Mouse (Mus musculus): ENCODE results near the gene Rpl18.

The Rpl18 gene

DNA sequence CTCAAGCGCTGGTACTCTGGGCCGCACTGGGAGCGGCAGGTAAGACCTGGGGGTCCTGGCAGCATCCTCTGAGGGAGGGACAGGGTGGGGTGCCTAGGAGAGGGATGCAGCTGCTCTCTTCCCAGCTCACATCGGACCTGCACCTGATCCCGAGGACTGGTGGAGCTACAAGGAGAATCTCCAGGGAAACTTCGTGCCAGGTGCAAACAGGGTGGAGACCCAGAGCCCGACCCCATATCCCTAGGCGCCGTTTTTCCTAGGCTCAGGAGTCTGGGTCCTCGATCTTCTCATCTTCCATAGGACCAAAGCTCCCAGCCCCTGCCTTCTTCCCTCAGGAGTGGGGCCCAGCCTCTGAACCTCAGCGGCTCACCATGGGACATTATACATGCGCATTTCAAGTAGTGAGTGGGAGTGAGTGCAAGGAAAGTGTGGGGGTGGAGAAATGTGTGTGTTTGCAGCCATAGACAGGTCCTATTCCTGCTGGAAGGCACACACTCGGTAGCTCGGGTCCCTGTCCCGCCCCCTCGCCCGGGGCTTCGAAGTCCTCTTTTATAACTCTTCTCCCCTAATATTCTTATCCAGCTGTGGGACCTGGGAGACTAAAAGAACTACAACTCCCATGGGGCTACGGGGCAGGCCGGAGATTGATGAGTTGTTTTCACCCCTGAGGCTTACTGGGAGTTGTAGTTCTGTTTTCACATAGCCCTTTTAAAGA is 14.8 kb upstream of the Rpl18 start:
- DNase-seq (ENCODE audit: low spot score), result peak; percentile 76

DNA sequence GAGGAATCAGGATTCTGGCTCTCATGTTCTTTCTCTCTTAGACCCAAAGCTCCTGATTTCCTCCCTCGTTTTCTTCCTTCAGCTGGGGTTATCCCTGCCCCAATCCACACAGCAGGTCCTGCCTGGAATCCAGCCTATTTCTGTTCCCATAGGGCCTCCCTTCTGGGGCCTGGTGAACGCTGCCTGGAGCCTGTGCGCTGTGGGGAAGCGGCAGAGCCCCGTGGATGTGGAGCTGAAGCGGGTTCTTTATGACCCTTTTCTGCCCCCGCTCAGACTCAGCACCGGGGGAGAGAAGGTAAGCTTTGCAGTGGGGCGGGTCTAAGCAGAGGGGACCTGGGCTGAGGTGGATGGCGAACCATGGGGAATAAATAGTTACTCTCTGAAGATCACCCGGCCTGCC is 14.2 kb upstream of the Rpl18 start:
- DNase-seq (ENCODE audit: low spot score), result no peak

DNA sequence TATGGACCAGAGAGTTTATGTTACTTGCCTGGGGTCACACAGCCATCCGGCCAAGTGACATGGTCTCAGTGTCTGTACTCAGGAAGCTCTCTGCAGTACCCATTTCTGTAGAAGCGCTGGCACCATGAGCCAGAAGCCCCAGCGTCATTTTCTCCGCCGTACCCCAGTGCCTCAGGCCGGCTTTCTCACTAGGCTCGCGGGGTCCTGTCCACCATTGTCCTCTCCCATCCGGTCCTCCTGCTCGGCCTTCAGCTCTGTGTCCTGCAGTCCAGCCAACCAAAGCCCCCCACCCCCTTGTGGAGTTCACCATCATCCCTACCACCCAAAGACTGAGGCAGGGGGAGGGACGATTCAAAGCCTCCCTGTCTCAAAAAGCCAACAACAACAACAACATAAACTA is 13.7 kb upstream of the Rpl18 start:
- no peak for DNase-seq (ENCODE audit: low spot score)

DNA sequence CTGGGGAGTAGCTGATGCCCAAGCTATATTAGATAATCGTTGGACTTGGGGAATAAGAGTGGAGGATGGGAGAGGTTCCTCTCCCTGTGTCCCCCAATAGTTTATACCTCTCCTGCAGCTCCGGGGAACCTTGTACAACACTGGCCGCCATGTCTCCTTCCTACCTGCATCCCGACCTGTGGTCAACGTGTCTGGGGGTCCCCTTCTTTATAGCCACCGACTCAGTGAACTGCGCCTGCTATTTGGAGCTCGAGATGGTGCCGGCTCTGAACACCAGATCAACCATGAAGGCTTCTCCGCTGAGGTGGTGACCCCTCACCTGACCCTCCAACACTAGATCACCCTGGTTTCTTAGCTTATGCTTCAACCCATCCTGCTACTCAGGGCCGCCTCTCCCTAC is 12.9 kb upstream of the Rpl18 start:
- no peak for DNase-seq (ENCODE audit: low spot score)

DNA sequence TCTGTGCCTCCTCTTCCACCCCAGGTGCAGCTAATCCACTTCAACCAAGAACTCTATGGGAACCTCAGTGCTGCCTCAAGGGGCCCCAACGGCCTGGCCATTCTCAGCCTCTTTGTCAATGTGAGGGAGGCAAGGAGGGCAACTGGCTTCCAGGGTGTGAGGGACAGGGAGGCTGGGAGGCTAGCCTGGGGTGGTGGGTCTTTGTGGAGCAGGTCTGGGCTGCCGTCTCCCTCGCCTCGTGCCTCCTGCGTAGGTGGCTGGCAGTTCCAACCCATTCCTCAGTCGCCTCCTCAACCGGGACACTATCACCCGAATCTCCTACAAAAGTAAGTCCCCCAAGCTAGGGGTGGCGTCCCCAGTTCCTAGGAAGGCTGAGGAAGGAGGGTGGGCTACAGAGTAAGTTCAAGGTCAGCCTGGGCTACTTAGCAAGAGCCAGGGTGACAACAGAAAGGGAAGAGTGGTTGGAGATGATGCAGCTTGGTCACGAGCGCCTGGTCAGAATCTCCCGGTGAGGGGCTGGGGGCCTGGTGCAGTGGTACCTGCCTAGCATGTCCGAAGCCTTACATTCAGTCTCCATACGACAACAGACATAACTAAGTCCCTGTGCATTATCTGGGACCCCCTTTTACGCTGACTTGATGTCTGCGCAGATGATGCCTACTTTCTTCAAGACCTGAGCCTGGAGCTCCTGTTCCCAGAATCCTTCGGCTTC is 12.3 kb upstream of the Rpl18 start:
- no peak for DNase-seq (ENCODE audit: low spot score)

DNA sequence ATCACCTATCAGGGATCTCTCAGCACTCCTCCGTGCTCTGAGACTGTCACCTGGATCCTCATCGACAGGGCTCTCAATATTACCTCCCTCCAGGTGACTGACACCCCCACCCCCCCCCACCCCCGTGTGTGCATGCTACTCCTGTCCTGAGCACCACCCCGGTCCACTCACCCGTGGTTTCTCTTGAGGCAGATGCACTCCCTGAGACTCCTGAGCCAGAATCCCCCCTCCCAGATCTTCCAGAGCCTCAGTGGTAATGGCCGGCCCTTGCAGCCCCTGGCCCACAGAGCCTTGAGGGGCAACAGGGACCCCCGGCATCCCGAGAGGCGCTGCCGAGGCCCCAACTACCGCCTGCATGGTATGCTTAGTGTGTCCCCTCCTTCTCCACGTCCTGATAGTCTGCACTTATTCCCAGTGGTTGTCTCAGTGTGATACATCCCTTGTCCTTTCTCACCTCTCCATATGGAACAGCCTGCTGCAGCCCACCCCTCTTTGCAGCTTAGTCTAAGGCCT is 11.7 kb upstream of the Rpl18 start:
- no peak for DNase-seq (ENCODE audit: low spot score)

DNA sequence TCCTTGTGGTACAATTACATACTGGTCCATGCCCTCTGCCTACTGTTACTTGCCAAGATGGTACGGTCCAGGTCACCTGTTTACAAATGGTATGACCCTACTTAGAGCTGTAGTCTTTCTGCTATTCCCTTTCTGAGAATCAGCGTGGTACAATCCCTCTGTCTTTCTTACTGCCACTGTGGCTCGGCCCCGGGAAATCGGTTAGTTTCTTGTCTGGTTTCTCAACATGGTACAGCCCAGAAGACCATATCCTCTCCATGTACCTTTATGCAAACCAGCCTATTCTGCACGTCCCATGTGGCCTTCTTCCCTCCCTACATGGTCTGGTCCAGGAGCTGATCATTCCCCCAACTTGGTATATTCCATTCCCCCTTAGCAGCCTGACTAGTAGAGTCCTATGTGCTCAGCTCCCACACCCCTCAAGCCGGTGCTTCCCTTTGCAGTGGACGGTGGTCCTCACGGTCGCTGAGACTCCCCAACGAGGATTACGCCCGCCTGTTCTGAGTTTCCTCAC is 11.2 kb upstream of the Rpl18 start:
- DNase-seq (ENCODE audit: low spot score), result peak; percentile 60

DNA sequence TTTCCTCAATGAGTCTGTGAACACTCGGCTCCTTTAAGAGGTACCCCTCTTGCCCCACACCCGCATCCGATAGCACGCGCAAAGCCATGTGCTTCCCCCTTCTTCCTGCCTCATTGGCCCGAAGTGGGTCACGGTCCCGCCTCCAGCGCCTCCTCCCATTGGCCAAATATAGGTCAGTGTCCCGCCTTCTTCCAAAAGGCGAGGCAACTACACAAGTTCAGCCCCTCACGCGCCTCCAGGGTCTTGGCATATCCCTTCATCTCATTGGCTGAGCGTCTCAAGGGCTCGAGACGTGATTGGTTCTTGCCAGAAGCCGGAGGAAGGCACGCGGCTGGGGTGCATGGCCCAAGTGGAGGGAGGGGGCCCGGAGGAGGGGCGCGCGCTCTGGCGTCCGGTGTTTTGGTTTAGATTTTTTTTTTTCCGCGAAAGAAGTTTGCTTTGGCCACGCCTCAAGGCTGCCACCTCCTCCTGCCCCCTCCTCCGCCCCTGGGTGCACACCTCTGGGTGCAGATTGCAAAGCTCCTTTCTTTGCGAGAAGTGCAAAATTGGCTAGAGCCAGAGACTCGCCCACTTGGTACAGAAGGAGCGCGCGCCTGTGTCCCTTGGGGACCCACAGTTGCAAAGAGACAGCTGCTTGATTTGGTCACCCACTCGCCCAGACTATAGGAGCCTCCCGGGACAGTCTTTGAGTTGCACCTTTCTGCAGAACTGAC is 10.4 kb upstream of the Rpl18 start, which contains the start of gene Dbp:
Gene Dbp, plus strand, starts transcription at position 359 of the 713 bp plus-strand sequence.
- DNase-seq (ENCODE audit: low spot score), result peak; percentile 99

DNA sequence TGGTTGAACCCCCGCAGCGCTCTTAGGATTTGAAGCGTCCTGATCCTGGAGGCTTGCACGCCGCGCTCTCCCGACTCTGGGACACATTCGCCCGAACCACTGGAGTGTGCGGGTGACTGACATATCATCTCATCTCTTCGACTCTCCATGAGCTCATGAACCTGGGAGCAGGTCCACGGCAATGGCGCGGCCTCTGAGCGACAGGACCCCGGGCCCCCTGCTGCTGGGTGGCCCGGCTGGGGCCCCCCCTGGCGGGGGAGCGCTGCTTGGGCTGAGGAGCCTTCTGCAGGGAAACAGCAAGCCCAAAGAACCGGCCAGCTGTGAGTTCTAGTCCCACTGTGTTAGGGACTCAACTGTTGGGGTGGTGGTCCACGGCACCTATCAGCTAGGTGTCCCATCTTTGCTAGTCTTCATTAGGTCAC is 9.8 kb upstream of the Rpl18 start:
- DNase-seq (ENCODE audit: low spot score), result no peak

DNA sequence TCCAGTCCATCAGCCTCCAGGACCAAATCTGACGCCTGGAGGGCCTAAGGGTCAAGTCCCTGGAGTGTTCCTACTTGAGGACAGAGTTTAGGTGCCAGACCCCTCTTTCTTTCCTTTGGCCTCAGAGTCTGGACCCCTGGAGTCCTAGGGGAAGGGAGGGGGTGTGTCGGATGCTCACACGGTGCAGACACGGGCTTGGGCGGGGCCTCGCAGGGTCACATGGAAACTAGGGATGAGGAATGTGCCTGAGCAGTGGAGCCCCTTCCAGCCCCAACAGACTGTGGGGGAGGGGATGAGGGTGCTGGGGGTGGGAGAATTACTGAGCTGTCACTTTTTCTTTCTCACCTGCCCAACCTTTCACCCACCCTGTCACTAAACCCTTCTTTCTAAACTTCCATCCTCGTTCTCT is 9.4 kb upstream of the Rpl18 start:
- peak; percentile 82 for DNase-seq (ENCODE audit: low spot score)

DNA sequence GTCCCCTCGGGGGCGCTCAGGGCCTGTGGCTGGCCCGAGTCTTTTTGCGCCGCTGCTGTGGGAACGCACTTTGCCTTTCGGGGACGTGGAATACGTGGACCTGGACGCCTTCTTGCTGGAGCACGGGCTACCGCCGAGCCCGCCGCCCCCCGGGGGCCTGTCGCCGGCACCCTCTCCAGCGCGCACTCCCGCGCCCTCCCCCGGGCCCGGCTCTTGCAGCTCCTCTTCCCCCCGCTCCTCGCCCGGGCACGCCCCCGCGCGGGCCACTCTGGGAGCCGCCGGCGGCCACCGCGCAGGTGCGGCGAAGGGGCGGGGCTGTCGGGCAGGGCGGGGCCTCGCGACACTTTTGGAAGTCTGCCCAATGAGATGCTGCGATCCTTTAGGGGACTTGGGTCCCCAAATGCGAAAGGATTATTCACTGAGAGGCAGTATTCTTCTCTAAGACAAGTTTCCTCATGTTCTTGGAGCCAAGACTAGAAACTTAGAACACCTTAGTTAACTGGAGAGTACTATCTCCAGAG is 8.5 kb upstream of the Rpl18 start:
- peak; percentile 89 for DNase-seq (ENCODE audit: low spot score)

DNA sequence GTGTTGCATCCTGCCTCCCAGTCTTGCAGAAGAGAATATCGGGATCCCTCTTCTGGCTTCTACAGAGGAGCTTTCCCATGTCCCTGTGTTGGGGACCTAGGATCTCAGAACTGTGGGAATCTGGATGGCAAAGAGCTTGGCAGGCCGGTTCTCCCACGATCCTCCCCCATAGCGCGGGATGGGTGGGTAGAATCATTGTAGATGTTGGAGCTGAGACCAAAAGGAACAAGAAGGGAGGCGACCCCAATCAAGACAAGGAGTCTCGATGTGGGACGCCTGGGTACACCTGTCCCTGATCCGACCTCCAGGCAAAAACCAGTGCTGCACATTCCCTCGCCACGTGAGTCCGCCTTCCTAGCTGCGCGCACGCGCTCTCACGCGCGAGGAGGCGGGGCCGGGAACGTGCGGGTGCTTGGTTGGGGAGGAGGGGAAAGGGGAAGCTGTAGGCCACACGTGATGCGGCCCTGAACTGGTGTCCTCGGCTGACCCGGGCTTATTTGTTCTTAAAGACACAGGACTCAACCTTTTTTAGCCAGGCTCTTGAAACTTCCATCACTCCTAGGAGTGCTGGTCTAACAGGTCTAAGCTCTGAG is 7.8 kb upstream of the Rpl18 start:
- peak; percentile 97 for DNase-seq (ENCODE audit: low spot score)

DNA sequence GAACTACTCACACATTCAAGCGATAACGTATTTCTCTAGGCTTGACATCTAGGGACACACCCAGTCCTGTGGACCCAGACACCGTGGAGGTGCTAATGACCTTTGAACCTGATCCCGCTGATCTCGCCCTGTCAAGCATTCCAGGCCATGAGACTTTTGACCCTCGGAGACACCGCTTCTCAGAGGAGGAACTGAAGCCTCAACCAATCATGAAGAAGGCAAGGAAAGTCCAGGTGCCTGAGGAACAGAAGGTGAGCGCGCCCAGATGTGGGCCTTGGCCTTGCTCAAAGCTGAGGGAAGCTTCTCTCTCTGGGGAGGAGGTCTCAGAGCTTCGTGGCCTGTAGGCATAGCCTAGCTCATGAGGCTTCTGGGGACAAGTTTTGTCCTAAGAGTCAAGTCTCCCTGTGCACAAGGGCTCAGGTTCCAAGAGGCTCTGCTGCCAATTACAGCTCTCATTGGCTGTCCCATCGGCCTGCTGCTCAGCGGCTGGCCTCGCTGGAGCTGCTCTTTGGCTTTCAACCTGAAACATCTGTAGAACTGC is 7.0 kb upstream of the Rpl18 start:
- no peak for DNase-seq (ENCODE audit: low spot score)

DNA sequence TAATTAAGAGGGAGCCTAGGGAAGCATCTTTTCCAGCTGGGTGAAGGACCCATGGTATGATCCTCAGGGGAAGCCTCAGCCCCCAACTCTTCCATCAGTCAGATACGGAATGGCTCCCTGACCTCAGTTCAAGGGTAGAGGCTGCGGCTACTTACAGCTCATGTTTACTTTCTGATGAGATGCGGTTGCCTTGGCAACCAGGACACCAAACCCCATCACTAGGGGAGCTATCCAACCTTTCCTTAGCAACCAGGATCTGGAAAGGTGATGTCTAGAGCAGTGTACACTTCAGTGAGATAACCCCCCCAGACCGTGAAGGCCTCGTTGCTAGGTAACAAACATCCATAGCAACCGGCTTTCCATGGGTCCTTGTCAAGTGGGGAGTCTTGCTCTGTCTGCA is 6.2 kb upstream of the Rpl18 start:
- no peak for DNase-seq (ENCODE audit: low spot score)

DNA sequence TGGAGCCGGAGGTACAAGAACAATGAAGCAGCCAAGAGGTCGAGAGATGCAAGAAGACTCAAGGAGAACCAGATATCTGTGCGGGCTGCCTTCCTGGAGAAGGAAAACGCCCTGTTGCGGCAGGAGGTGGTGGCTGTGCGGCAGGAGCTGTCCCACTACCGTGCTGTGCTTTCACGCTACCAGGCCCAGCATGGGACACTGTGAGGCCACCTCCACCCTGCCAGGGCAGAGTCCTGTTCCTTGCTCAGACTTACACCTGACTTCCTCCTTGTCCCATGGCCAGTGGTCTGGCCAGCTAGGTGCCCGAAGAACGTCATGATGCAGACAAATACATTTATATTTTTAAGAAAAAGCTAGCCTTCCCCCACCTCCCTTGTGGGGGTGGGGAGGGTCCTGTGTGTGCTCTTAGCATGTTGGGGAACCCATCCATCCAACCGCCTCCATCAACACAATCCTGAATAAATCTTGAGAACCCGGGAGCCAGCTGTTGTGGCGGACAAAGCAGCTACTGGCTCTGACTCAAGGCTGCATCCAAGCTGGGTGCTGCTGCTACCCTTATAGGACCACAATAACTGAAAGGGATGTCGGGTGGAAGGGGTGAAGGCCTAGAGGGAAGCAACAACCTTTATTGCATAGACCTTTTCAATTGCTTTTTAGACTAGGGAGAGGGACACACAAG is 5.4 kb upstream of the Rpl18 start:
- no peak for DNase-seq (ENCODE audit: low spot score)

DNA sequence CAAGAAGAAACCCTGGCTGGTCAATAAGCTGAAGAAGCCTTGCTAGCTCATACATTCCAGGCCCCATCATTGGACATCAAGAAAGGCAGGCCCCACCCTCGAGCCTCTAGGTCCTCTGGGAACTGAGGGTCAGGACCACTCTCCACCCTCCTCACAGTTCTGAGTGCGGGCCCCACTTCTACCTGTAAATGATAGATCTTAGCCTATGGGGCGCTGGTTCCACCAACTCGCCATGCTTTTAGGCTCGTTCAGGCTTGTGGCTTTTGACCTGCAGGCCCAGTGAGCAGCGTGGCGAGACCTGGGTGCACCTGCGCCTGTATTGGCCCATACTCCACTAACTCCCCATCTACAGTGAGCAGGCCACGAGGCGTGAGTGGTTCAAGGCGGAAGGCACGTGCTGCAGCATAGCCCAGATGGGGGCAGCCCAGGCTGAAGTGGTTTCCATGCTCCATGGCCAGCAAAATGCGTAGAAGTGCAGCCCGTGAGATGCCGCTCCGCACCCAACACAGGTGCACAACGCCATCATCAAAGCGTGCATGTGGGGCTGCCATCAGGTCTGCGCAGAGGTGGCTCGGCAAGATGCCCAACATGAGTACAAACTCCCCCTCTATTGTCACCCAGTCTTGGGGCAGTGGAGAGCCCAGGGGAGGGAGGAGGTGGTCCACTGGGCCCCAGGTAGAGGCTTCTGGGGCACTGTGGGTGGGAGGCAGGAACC is 4.6 kb upstream of the Rpl18 start:
- DNase-seq (ENCODE audit: low spot score), result no peak

DNA sequence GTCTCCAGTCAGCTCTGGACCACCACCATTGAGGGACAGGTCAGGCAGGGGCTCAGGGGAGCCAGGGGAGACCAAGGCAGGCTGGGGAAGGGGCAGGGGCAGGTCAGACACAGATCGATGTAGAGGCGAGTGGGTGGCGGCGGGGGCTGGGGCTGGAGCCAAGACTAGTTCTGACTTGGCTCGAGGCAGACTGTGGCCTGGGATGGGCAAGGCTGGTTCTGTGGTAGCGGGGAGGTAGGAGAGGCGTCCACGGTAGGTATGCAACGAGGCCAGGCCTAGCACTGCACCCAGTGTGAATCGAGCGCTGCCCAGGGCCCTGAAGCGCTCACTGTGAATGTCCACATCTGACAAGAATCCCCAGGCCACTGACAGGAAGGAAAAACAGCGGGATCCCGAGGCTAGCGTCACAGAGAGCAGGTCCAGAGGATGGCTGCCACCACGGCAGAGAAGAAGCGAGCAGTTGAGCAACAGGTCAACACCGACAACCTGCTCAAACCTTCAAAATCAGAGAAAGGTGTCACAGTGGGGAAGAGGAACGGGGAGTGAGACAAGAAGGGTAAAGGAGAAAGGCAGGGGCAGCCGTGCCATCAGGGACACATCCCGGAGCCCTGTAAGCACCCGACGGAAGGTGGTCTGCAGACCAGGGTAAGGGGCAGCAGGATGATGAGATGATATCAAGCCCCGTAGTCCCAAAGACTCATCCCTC is 3.8 kb upstream of the Rpl18 start:
- no peak for DNase-seq (ENCODE audit: low spot score)

DNA sequence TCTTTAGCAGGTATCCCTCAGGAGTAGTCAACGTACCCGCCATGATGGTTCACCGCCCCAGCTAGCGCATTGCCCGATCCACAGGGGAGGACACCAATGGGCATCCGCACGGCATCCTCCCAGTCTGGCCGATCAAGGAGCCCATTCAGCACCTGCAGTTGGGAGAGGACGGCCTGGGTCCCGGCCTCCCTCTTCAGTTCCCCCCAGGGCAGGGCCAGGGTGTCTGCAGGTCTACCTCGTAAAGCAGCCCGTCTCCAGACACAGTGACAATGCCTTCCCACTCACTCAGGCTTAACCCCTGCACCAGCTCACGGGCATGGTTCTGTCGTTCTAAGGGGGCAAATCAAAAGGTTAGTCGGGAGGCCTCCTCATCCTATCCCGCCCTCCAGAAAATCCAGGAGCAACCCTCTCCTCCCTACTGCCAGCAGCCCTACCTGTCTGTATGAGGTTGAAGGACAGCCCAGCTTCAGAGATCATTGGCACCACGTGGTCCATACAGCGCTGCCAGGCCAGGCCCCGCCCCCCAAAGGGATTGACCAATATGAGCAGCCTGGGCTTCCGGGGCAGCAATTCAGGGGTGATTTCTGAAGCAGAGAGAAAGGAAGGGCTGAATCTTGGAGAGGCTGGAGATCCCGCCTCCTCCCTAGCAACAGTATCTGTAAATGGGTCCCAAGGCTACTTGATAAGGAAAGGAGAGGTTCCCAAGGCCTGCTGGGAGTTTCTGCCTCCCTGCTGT is 3.1 kb upstream of the Rpl18 start:
- no peak for DNase-seq (ENCODE audit: low spot score)

DNA sequence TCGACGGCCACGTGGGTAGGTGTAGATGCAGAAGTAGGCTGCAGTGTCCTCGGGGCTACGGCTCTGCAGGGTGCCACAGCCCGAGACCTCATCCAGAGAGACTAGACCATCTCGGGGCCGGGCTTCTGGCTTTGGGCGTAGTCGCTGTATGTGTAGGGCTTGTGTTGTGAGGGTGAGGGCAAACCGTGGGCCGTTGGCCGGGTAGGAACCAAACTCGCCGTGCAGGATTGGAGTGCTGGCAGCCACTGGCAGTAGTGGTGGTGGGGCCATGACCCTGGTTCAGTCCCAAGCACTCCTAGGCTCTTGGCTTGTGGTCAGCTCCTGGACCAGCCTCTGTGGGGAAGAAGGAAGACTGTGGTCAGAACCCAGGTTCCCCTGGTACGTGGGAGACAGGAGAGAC is 1.9 kb upstream of the Rpl18 start:
- no peak for DNase-seq (ENCODE audit: low spot score)

Measured in urinary bladder, postnatal 14 days (tissue).